Mouse (Mus musculus): Measurements from ENCODE around the gene Snap25. TPM values are rescaled to one million over a fixed set of nuclear protein-coding genes. Genes with fewer than 3 reads are reported as not detected.
A peak's percentile ranks its signal among the peaks of the same experiment; 100 is the strongest.

The Snap25 gene
- polyA plus RNA-seq, 1 experiment from 2014 or later: 9.2 TPM

- no peak overlapping the region for H3K9ac ChIP-seq (ENCODE audit: low read depth, low read length)
- 24% methylated on average over 5 of the region's 5 CpGs for WGBS
- H3K4me2 ChIP-seq (ENCODE audit: low read depth, low read length): no peak overlapping the region
- no peak overlapping the region for H3K27ac ChIP-seq (ENCODE audit: low read length)
- no peaks in the 10 kb centered on the region for H3K9me3 ChIP-seq (ENCODE audit: control insufficient read depth, low read length)
- no peaks in the 10 kb centered on the region for H3K36me3 ChIP-seq (ENCODE audit: control insufficient read depth, insufficient read depth, low read length)
- no peaks in the 10 kb centered on the region for H3K27me3 ChIP-seq (replicated peaks; ENCODE audit: control insufficient read depth, insufficient read depth, low read length)
- peak; percentile 81 for ATAC-seq
- H3K4me1 ChIP-seq (ENCODE audit: control insufficient read depth, insufficient read depth, low read length): 0 out of 2 replicates have a peak, but pooled peaks cover 2% of the 10 kb centered on the region
- no peak overlapping the region for H3K4me3 ChIP-seq (ENCODE audit: low read length)
Measured at GRCm38 (mm10) chr2:136823751-136824716, 110.8 kb downstream of the Snap25 start.

- WGBS: 67% methylated on average over 4 of the region's 4 CpGs
- H3K27ac ChIP-seq (ENCODE audit: low read length): no peak overlapping the region
- no peaks in the 10 kb centered on the region for H3K36me3 ChIP-seq (ENCODE audit: control insufficient read depth, insufficient read depth, low read length)
- ATAC-seq: no peak
- no peak overlapping the region for H3K4me3 ChIP-seq (ENCODE audit: low read length)
- H3K9me3 ChIP-seq (ENCODE audit: control insufficient read depth, low read length): no peaks in the 10 kb centered on the region
- no peak overlapping the region for H3K9ac ChIP-seq (ENCODE audit: low read depth, low read length)
- no peak overlapping the region for H3K4me2 ChIP-seq (ENCODE audit: low read depth, low read length)
- no peaks in the 10 kb centered on the region for H3K27me3 ChIP-seq (replicated peaks; ENCODE audit: control insufficient read depth, insufficient read depth, low read length)
- H3K4me1 ChIP-seq (ENCODE audit: control insufficient read depth, insufficient read depth, low read length): 0 out of 2 replicates have a peak, but pooled peaks cover 2% of the 10 kb centered on the region
Measured at GRCm38 (mm10) chr2:136827612-136828011, 114.4 kb downstream of the Snap25 start.

Other genes starting within 250 kb of the Snap25 start
- 0.13 and 0.18 TPM in 2 replicates for gene Ankef1, start 211.5 kb upstream of the Snap25 start, polyA plus RNA-seq (2015; fragmentation: Nextera tagmentation; extraction: Ambion mirVana)
- gene AL731706.2, start 172.2 kb downstream of the Snap25 start, polyA plus RNA-seq (2015; fragmentation: Nextera tagmentation; extraction: Ambion mirVana): 50.8 and 55.8 TPM in 2 replicates
- 4.4 and 5.1 TPM in 2 replicates for gene Slx4ip, start 177.8 kb downstream of the Snap25 start, polyA plus RNA-seq (2015; fragmentation: Nextera tagmentation; extraction: Ambion mirVana)
- 45.5 and 45.6 TPM in 2 replicates for gene AL731706.1, start 177.9 kb downstream of the Snap25 start, polyA plus RNA-seq (2015; fragmentation: Nextera tagmentation; extraction: Ambion mirVana)
- 17.3 and 18.9 TPM in 2 replicates for gene Mkks, start 177.9 kb downstream of the Snap25 start, polyA plus RNA-seq (2015; fragmentation: Nextera tagmentation; extraction: Ambion mirVana)

All from intestine, embryonic 16.5 days (tissue).